Comparison of ENCODE assay signal across 9 mouse cellular contexts in the genomic region with DNA sequence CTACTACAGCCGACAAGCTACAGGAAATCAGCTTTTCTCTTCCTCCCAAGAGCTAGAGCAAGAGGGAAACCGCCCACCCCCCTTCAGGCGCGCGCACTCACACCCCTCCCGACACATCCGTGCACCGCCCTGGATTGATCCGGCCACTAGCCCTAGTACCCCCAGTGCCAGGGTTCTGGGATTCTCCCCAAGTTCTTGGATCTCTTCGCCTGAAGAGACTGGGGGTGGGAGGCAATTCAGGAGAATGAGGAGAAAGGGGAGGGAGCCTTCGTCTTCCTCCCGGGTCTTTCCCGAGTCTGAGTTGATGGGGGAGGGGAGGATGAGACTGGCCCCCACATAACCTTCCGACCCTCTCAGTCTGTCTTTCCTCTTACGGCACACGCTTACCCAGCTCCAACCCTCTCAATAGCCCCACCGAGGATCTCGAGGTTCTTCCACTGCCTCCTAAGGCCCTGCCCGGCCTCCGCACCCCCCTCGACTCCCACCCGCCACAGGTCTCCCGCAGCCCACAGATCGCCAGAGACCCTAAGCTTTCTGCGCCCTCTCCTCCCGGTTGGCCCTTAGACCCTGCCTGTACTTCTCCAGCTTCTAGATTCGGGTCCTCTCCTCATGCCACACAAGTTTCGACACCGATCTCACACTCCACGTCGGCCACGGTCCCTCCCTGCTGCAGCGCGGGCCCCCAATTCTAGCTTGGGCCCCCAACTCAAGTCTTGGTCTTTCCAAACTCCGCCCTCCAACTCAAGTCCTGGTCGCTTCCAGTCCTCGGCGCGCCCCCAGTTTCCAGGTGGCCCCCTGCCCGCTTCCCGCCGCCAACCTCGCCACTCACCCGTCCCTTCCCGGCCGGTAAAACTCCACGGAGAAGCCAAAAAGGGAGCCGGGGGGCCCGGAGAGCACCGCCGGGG. TPM values are rescaled to one million over a fixed set of nuclear protein-coding genes. Genes with fewer than 3 reads are reported as not detected.
DNase-seq lines count a peak whose midpoint lies in the region; ATAC-seq and TF ChIP-seq lines count a peak whose summit lies in the region.
"Had no signal": no experiment of that assay in that cellular context is flagged by ENCODE, and none has a peak within 500 bp of the region (broad histone marks: within the 10 kb centered on the region; RNA-seq: fewer than 3 reads in every experiment).

No protein-coding gene starts in this region.

- under 1% methylated on average over 51 of the region's 51 CpGs for WGBS in hindbrain, embryonic 11.5 days
- under 1% methylated on average over 51 of the region's 51 CpGs for WGBS in liver, adult 2 months

- H3K36me3 ChIP-seq in hindbrain, embryonic 11.5 days (ENCODE audit: control insufficient read depth, insufficient read depth, low read length): no peaks in the 10 kb centered on the region
- no peaks in the 10 kb centered on the region for H3K36me3 ChIP-seq in liver, adult 2 months (ENCODE audit: control insufficient read depth, insufficient read depth, low read length)

- peaks cover 16% of the 10 kb centered on the region for H3K79me2 ChIP-seq in liver, adult 2 months (ENCODE audit: control insufficient read depth, insufficient read depth, low read length)

- no peak for DNase-seq in left cerebral cortex, adult 2 months (ENCODE audit: extremely low spot score in 1 of 2, low spot score in 2 of 2)
- no peak for DNase-seq in left cerebral cortex, adult 9 months (ENCODE audit: low spot score in 2 of 2)
- DNase-seq in hindbrain, embryonic 11.5 days (ENCODE audit: low spot score): peak; percentile 65
- DNase-seq in liver, adult 2 months (ENCODE audit: extremely low read depth, low read depth, low spot score): no peak
- DNase-seq in neural tube, embryonic 10.5 days (ENCODE audit: extremely low spot score, low spot score): peak; percentile 74
- DNase-seq in cerebellum, postnatal 4 days (ENCODE audit: low spot score in 2 of 2): no peak
- no peak for DNase-seq in layer of hippocampus, adult 11-12 months (ENCODE audit: low spot score)

- H3K27ac ChIP-seq in left cerebral cortex, adult 2 months: peak overlapping the region; percentile 45; the same call in 1 of the 2 replicates
- H3K27ac ChIP-seq in embryonic fibroblast, embryonic 13.5 days (ENCODE audit: insufficient read depth, low read length): peak overlapping the region; percentile 71
- H3K27ac ChIP-seq in hindbrain, embryonic 11.5 days (ENCODE audit: low read depth, low read length): 0 out of 2 replicates have a peak overlapping the region, but pooled peaks have one; percentile 30
- H3K27ac ChIP-seq in liver, adult 2 months (replicated peaks; ENCODE audit: insufficient read depth, low read depth, low read length): peak overlapping the region; percentile 95

- no peak for TF ChIP-seq CTCF in left cerebral cortex, adult 2 months (IDR thresholded peaks at IDR 0.05)
- TF ChIP-seq CTCF in embryonic fibroblast, embryonic 13.5 days (IDR thresholded peaks at IDR 0.05; ENCODE audit: borderline replicate concordance, insufficient read depth, low read length): no peak
- no peak for TF ChIP-seq CTCF in liver, adult 2 months (IDR thresholded peaks at IDR 0.05; ENCODE audit: low read depth, low read length)

- peak; percentile 33 for TF ChIP-seq POLR2A in embryonic fibroblast, embryonic 13.5 days (IDR thresholded peaks at IDR 0.05; ENCODE audit: low read depth, low read length)
- TF ChIP-seq POLR2A in liver, adult 2 months (IDR thresholded peaks at IDR 0.05; ENCODE audit: extremely low read depth, insufficient read depth, low read length): no peak

- H3K4me2 ChIP-seq in hindbrain, embryonic 11.5 days (replicated peaks; ENCODE audit: low read depth, low read length): peak overlapping the region; percentile 98

- H3K4me1 ChIP-seq in embryonic fibroblast, embryonic 13.5 days (ENCODE audit: control insufficient read depth, insufficient read depth, low read length): peaks cover 28% of the 10 kb centered on the region
- H3K4me1 ChIP-seq in hindbrain, embryonic 11.5 days (replicated peaks; ENCODE audit: control insufficient read depth, insufficient read depth, low read length): no peaks in the 10 kb centered on the region
- peaks cover 26% of the 10 kb centered on the region for H3K4me1 ChIP-seq in liver, adult 2 months (ENCODE audit: control insufficient read depth, insufficient read depth, low read length)

- peak; percentile 59 for ATAC-seq in hindbrain, embryonic 11.5 days (ENCODE audit: low FRiP score)

- no peaks in the 10 kb centered on the region for H3K9me3 ChIP-seq in hindbrain, embryonic 11.5 days (ENCODE audit: control insufficient read depth, low read length)

- peak overlapping the region; percentile 57 for H3K4me3 ChIP-seq in left cerebral cortex, adult 2 months
- H3K4me3 ChIP-seq in embryonic fibroblast, embryonic 13.5 days (ENCODE audit: insufficient read depth, low read length): peak overlapping the region; percentile 92
- H3K4me3 ChIP-seq in hindbrain, embryonic 11.5 days (ENCODE audit: low read depth, low read length): peak overlapping the region; percentile 70
- H3K4me3 ChIP-seq in liver, adult 2 months (ENCODE audit: insufficient read depth, low read depth, low read length): peak overlapping the region; percentile 92

- peak overlapping the region; percentile 83 for H3K9ac ChIP-seq in hindbrain, embryonic 11.5 days (ENCODE audit: low read depth, low read length)
- H3K9ac ChIP-seq in liver, adult 2 months (ENCODE audit: low read depth, low read length): peak overlapping the region; percentile 100

- intact Hi-C loops in left cerebral cortex, adult 2 months (cut with DNase I): no loop called here

- H3K27me3 ChIP-seq in hindbrain, embryonic 11.5 days (ENCODE audit: control insufficient read depth, insufficient read depth, low read length): peaks cover 2% of the 10 kb centered on the region; the same call in 1 of the 2 replicates
- no peaks in the 10 kb centered on the region for H3K27me3 ChIP-seq in liver, adult 2 months (ENCODE audit: control insufficient read depth, insufficient read depth, low read length)

RNA-seq across cellular contexts. Expression of a gene that starts 0.8 kb away (rescaled TPM):
- 1 to 10 TPM; 2.6 to 3.0 TPM for total RNA-seq in left cerebral cortex, adult 2 months (2021)
- 161 and 346 TPM in 2 replicates for polyA plus RNA-seq in embryonic fibroblast, embryonic 13.5 days (2011; ENCODE audit: insufficient read length, low read depth, missing spikeins)
- polyA plus RNA-seq in hindbrain, embryonic 11.5 days (2014; fragmentation: Nextera tagmentation; extraction: Ambion mirVana): 16.4 and 20.0 TPM in 2 replicates
- 3.0 and 5.4 TPM in 2 replicates for total RNA-seq in liver, adult 2 months (2014; rRNA removed)
- polyA plus RNA-seq in liver, adult 2 months (2012; rRNA removed): 18.0 and 28.1 TPM in 2 replicates

RNA-seq across cellular contexts. Expression of a gene that starts 25.8 kb away (rescaled TPM):
- 10 to 100 TPM; 66.1 to 77.5 TPM for total RNA-seq in left cerebral cortex, adult 2 months (2021)
- 25.0 and 27.6 TPM in 2 replicates for polyA plus RNA-seq in embryonic fibroblast, embryonic 13.5 days (2011; ENCODE audit: insufficient read length, low read depth, missing spikeins)
- polyA plus RNA-seq in hindbrain, embryonic 11.5 days (2014; fragmentation: Nextera tagmentation; extraction: Ambion mirVana): 19.7 and 22.2 TPM in 2 replicates
- 0.92 and 2.1 TPM in 2 replicates for total RNA-seq in liver, adult 2 months (2014; rRNA removed)
- polyA plus RNA-seq in liver, adult 2 months (2012; rRNA removed): 14.9 and 17.1 TPM in 2 replicates

RNA-seq across cellular contexts. Expression of a gene that starts 55.3 kb away (rescaled TPM):
- total RNA-seq in left cerebral cortex, adult 2 months (2021): under 1 TPM; 0.40 to 0.66 TPM
- 0.40 TPM in 1 of 2 replicates, not detected in the other for polyA plus RNA-seq in embryonic fibroblast, embryonic 13.5 days (2011; ENCODE audit: insufficient read length, low read depth, missing spikeins)
- polyA plus RNA-seq in hindbrain, embryonic 11.5 days (2014; fragmentation: Nextera tagmentation; extraction: Ambion mirVana): 0.11 and 0.34 TPM in 2 replicates
- 0.07 and 0.09 TPM in 2 replicates for total RNA-seq in liver, adult 2 months (2014; rRNA removed)
- polyA plus RNA-seq in liver, adult 2 months (2012; rRNA removed): 0.12 and 0.19 TPM in 2 replicates
- total RNA-seq: adrenal gland, adult 18-20 months had no signal

Comparison
In these comparisons a context has a peak if more than half of its experiments do, and no peak if none do; other contexts are left out.
1. DNase-seq: peak in hindbrain, embryonic 11.5 days (single experiment) and neural tube, embryonic 10.5 days (single experiment); none in left cerebral cortex, adult 2 months (0 of 2), left cerebral cortex, adult 9 months (0 of 2), liver, adult 2 months (single experiment), cerebellum, postnatal 4 days (0 of 2) and layer of hippocampus, adult 11-12 months (single experiment).
2. H3K27ac ChIP-seq: peak in every context shown above with its lines; median percentile 95 in liver, adult 2 months; 71 in embryonic fibroblast, embryonic 13.5 days; 45 in left cerebral cortex, adult 2 months; 30 in hindbrain, embryonic 11.5 days.
3. Peak in every context shown above with its lines, with median percentiles within 50 percentile points of each other: H3K4me3 ChIP-seq.